Mouse (Mus musculus) mesoderm, embryonic 11.5 days (tissue): Measurements from ENCODE around the gene Epha10.
"Not testable (repeated sequence)": the region's sequence is repeated elsewhere in the genome, so short reads cannot be mapped to it uniquely, and the experiment has no call there.

Source experiments
- DNase-seq: peaks from one replicate; pipeline ENCODE4 v3.0.0-alpha.2; 2012; ENCODE audit warnings: low read depth, low spot score

The Epha10 gene

GRCm38 (mm10) chr4:124894508-124895428 lies 14.1 kb downstream of the Epha10 start:
- DNase-seq, result peak; percentile 43

- no peak for DNase-seq
These were observed 17.7 kb downstream of the Epha10 start for GRCm38 (mm10) chr4:124898428-124898827.

GRCm38 (mm10) chr4:124899906-124900305 lies 19.2 kb downstream of the Epha10 start:
- no peak for DNase-seq

- no peak for DNase-seq
These were observed 24.7 kb downstream of the Epha10 start for GRCm38 (mm10) chr4:124905417-124905816.

- DNase-seq, result peak; percentile 79
These were observed 25.5 kb downstream of the Epha10 start for GRCm38 (mm10) chr4:124905971-124906822.

GRCm38 (mm10) chr4:124928102-124928501 lies 47.4 kb downstream of the Epha10 start:
- DNase-seq, result no peak

- DNase-seq, result peak; percentile 96
These were observed 56.1 kb downstream of the Epha10 start, which contains the start of gene 9930104L06Rik for GRCm38 (mm10) chr4:124936613-124937471. Gene 9930104L06Rik (plus strand): TSS chr4:124937048.

GRCm38 (mm10) chr4:124939211-124939610 lies 58.5 kb downstream of the Epha10 start, which contains the start of gene Cdca8:
Gene Cdca8 (minus strand): TSS chr4:124939311.
- not testable (repeated sequence) for DNase-seq

- peak; percentile 81 for DNase-seq
These were observed 62.3 kb downstream of the Epha10 start for GRCm38 (mm10) chr4:124943022-124943421.

- DNase-seq, result no peak
These were observed 63.1 kb downstream of the Epha10 start for GRCm38 (mm10) chr4:124943781-124944180.

- no peak for DNase-seq
These were observed 64.3 kb downstream of the Epha10 start for GRCm38 (mm10) chr4:124944961-124945360.

- no peak for DNase-seq
These were observed 68.8 kb downstream of the Epha10 start for GRCm38 (mm10) chr4:124949488-124949887.

GRCm38 (mm10) chr4:124950181-124951035 lies 69.7 kb downstream of the Epha10 start:
- DNase-seq, result peak; percentile 48

- no peak for DNase-seq
These were observed 70.3 kb downstream of the Epha10 start for GRCm38 (mm10) chr4:124951036-124951433.

- no peak for DNase-seq
These were observed 72.8 kb downstream of the Epha10 start for GRCm38 (mm10) chr4:124953546-124953945.

GRCm38 (mm10) chr4:124957284-124957683 lies 76.6 kb downstream of the Epha10 start:
- DNase-seq, result no peak

- no peak for DNase-seq
These were observed 78.4 kb downstream of the Epha10 start for GRCm38 (mm10) chr4:124959062-124959461.

GRCm38 (mm10) chr4:124960940-124961339 lies 80.2 kb downstream of the Epha10 start:
- DNase-seq, result no peak

GRCm38 (mm10) chr4:124962576-124962975 lies 81.9 kb downstream of the Epha10 start:
- DNase-seq, result no peak

GRCm38 (mm10) chr4:124964912-124965599 lies 84.4 kb downstream of the Epha10 start:
- no peak for DNase-seq
